Mouse (Mus musculus) CH12.LX (cell line): ENCODE measurements around the gene Akt3. TPM values are rescaled to one million over a fixed set of nuclear protein-coding genes. Genes with fewer than 3 reads are reported as not detected.

ENCODE experiments used
- DNase-seq: peaks from one replicate; pipeline ENCODE4 v3.0.0-alpha.2; 2013; ENCODE audit errors: extremely low read depth
- H3K27ac ChIP-seq: 2 replicates; pipeline ENCODE4 v1.5.1; 2012; ENCODE audit warnings: low read depth, mild to moderate bottlenecking, control low read depth, moderate library complexity; ENCODE audit not compliant: insufficient read depth
- H3K27me3 ChIP-seq: replicated peaks from 2 replicates; pipeline ENCODE3; 2012; ENCODE audit warnings: inconsistent platforms
- H3K36me3 ChIP-seq, 2 experiments: replicated peaks in 1 of 2; 2 replicates each; pipeline versions ENCODE3 to v1.6.1; 2012; ENCODE audit warnings: inconsistent platforms in 1 of 2, low read length in 1 of 2, mild to moderate bottlenecking in 1 of 2, mixed read lengths in 1 of 2, moderate library complexity in 1 of 2; ENCODE audit not compliant: control insufficient read depth in 1 of 2, insufficient read depth in 1 of 2
- H3K4me1 ChIP-seq, 2 experiments: 2 replicates each; pipeline ENCODE4 v1.6.1; 2012; ENCODE audit warnings: inconsistent platforms in 1 of 2, moderate library complexity in 1 of 2; ENCODE audit not compliant: insufficient read depth in 2 of 2, control insufficient read depth in 1 of 2
- H3K4me2 ChIP-seq: 2 replicates; pipeline ENCODE4 v1.6.1; 2012; ENCODE audit warnings: low read depth, mild to moderate bottlenecking, control low read depth; ENCODE audit not compliant: poor library complexity, insufficient read depth, severe bottlenecking
- H3K4me3 ChIP-seq, 3 experiments: fragments of 150-350 bp in 1 of 3; sonication (generic) in 1 of 3; replicated peaks in 1 of 3; 2 replicates each; pipeline versions ENCODE3 to v1.5.1; 2011 to 2012; ENCODE audit warnings: low read depth in 2 of 3, low read length in 2 of 3, mild to moderate bottlenecking in 2 of 3, moderate library complexity in 2 of 3, control low read depth in 1 of 3, improper control_type of control experiment in 1 of 3, inconsistent platforms in 1 of 3, mixed read lengths in 1 of 3; ENCODE audit not compliant: poor library complexity in 1 of 3
- H3K79me2 ChIP-seq: replicated peaks from 2 replicates; pipeline ENCODE4 v1.6.1; 2012; ENCODE audit warnings: mild to moderate bottlenecking, moderate library complexity; ENCODE audit not compliant: control insufficient read depth, poor library complexity, insufficient read depth, severe bottlenecking; ENCODE audit errors: extremely low read depth
- H3K9ac ChIP-seq: 2 replicates; pipeline ENCODE4 v1.6.1; 2012; ENCODE audit warnings: low read depth, mild to moderate bottlenecking, control low read depth, moderate library complexity; ENCODE audit not compliant: insufficient read depth
- H3K9me3 ChIP-seq: replicated peaks from 2 replicates; pipeline ENCODE3; 2012; ENCODE audit warnings: low read length, inconsistent platforms, mixed read lengths
- CTCF ChIP-seq, 2 experiments: IDR thresholded peaks in 1 of 2; conservative IDR thresholded peaks in 1 of 2; 2 replicates each; pipeline ENCODE4 v1.5.1; 2011 to 2012; ENCODE audit warnings: low read depth in 2 of 2, low read length in 2 of 2, improper control_type of control experiment in 1 of 2, inconsistent platforms in 1 of 2, mild to moderate bottlenecking in 1 of 2, moderate library complexity in 1 of 2
- E2F4 ChIP-seq: IDR thresholded peaks from 2 replicates; pipeline ENCODE4 v1.6.1; 2011; ENCODE audit warnings: low read depth, low read length, improper control_type of control experiment; ENCODE audit not compliant: insufficient replicate concordance
- JUND ChIP-seq: conservative IDR thresholded peaks from 2 replicates; pipeline ENCODE4 v1.6.1; 2011; ENCODE audit warnings: low read depth, low read length, improper control_type of control experiment
- KAT2A ChIP-seq: IDR thresholded peaks from 2 replicates; pipeline ENCODE4 v1.6.1; 2012; ENCODE audit warnings: low read length, improper control_type of control experiment, inconsistent platforms; ENCODE audit not compliant: insufficient replicate concordance
- MEF2A ChIP-seq: IDR thresholded peaks from 2 replicates; pipeline ENCODE4 v1.6.1; 2014; ENCODE audit warnings: low read depth, mild to moderate bottlenecking, inconsistent platforms, low read length, improper control_type of control experiment, borderline replicate concordance
- RAD21 ChIP-seq: IDR thresholded peaks from 2 replicates; pipeline ENCODE4 v1.6.1; 2011; ENCODE audit warnings: low read depth, mild to moderate bottlenecking, low read length, improper control_type of control experiment, moderate library complexity
- RCOR1 ChIP-seq: conservative IDR thresholded peaks from 2 replicates; pipeline ENCODE4 v1.6.1; 2012; ENCODE audit warnings: low read depth, mild to moderate bottlenecking, inconsistent platforms, low read length, improper control_type of control experiment
- SMC3 ChIP-seq: IDR thresholded peaks from 2 replicates; pipeline ENCODE4 v1.6.1; 2011; ENCODE audit warnings: low read depth, low read length, improper control_type of control experiment
- TCF12 ChIP-seq: IDR thresholded peaks from 2 replicates; pipeline ENCODE4 v1.6.1; 2014; ENCODE audit warnings: low read depth, mild to moderate bottlenecking, inconsistent platforms, low read length, improper control_type of control experiment
- ZNF384 ChIP-seq: IDR thresholded peaks from 2 replicates; pipeline ENCODE4 v1.6.1; 2012; ENCODE audit warnings: low read depth, low read length, improper control_type of control experiment, inconsistent platforms
- dilution Hi-C: fragments of 300-500 bp; cut with MboI; formaldehyde crosslinking; loops from 2 replicates; pipeline ENCODE4 v1.14.3; 2020; ENCODE audit warnings: low sequenced_read_pairs; ENCODE audit not compliant: extremely low pct_unique_long_range_greater_than_20kb, extremely low pct_ligation_motif_present
- in situ Hi-C: fragments of 300-500 bp; cut with MboI; formaldehyde crosslinking; loops from 3 replicates; pipeline ENCODE4 v1.14.3; 2019; ENCODE audit warnings: low sequenced_read_pairs, low pct_ligation_motif_present, low pct_unique_long_range_greater_than_20kb, mixed read lengths
- polyA plus RNA-seq: library from polyadenylated mRNA; unstranded; fragments of >175 nt; gene quantifications from 2 replicates; pipeline ENCODE4 v1.2.1, GENCODE M21; 2012; ENCODE audit warnings: low read depth; ENCODE audit not compliant: insufficient read length
- total RNA-seq, 2 experiments: library from RNA; depleted of rRNA; stranded (reverse); fragments of 300-350 nt in 1 of 2; fragments of >200 nt in 1 of 2; gene quantifications; 2 replicates each; pipeline ENCODE4 v1.2.3; 2012 to 2014

Gene Akt3
- total and polyA plus RNA-seq, 3 experiments: 0.34 to 1.3 (median 0.82) TPM

- no peaks in the 10 kb centered on the region for H3K9me3 ChIP-seq
- no peak for TF ChIP-seq RCOR1
- peak; percentile 54 for TF ChIP-seq RAD21
- no peak for TF ChIP-seq TCF12
- peak; percentile 43 for TF ChIP-seq SMC3
- peak in 1 of 2 experiments; percentile 53; a peak in 2 of 4 replicates for TF ChIP-seq CTCF (conservative IDR thresholded peaks at IDR 0.05 in 1 of 2, IDR thresholded peaks at IDR 0.05 in 1 of 2; ENCODE audit: low read depth in 2 of 2, low read length in 2 of 2)
- TF ChIP-seq, all 38 proteins: peak for 3
- Histone ChIP-seq H3K4me1 (peaks cover 18 to 79% of the 10 kb centered on the region in 2 experiments), H3K27ac (no peak overlapping the region), H3K36me3 (peaks cover 0 to 8% of the 10 kb centered on the region in 2 experiments), H3K27me3 (no peaks in the 10 kb centered on the region), H3K79me2 (no peaks in the 10 kb centered on the region), H3K9ac (no peak overlapping the region), H3K4me3 (no peak overlapping the region), H3K4me2 (no peak overlapping the region)
- in situ Hi-C loops (no loop called here), dilution Hi-C loops (no loop called here)
- DNase-seq: no peak
These were observed 259.0 kb downstream of the Akt3 start for GRCm38 (mm10) chr1:176999011-176999410.

- no peak overlapping the region for H3K4me3 ChIP-seq
- H3K27ac ChIP-seq: no peak overlapping the region
- no peaks in the 10 kb centered on the region for H3K9me3 ChIP-seq
- no peaks in the 10 kb centered on the region for H3K79me2 ChIP-seq
- DNase-seq: no peak
- in situ Hi-C loops (no loop called here), dilution Hi-C loops (no loop called here)
- H3K27me3 ChIP-seq: no peaks in the 10 kb centered on the region
- peaks cover 2 to 10% of the 10 kb centered on the region in 2 experiments for H3K36me3 ChIP-seq
- H3K9ac ChIP-seq: no peak overlapping the region
- peaks cover 23 to 87% of the 10 kb centered on the region in 2 experiments for H3K4me1 ChIP-seq
- H3K4me2 ChIP-seq: no peak overlapping the region
- TF ChIP-seq KAT2A (no peak), ZNF384 (0 out of 2 replicates have a peak, but pooled peaks have one; percentile 6)
These were observed 260.0 kb downstream of the Akt3 start for GRCm38 (mm10) chr1:176997711-176998689.

GRCm38 (mm10) chr1:176997254-176997653 lies 260.7 kb downstream of the Akt3 start:
- Histone ChIP-seq H3K27ac (no peak overlapping the region), H3K4me2 (peak overlapping the region; percentile 97), H3K9me3 (no peaks in the 10 kb centered on the region), H3K4me1 (peaks cover 23 to 83% of the 10 kb centered on the region in 2 experiments), H3K9ac (0 out of 2 replicates have a peak overlapping the region, but pooled peaks have one; percentile 31), H3K4me3 (no peak overlapping the region), H3K36me3 (peaks cover 2 to 10% of the 10 kb centered on the region in 2 experiments), H3K79me2 (no peaks in the 10 kb centered on the region), H3K27me3 (no peaks in the 10 kb centered on the region)
- no peak for TF ChIP-seq MEF2A
- TF ChIP-seq JUND: no peak
- TF ChIP-seq E2F4: no peak
- dilution Hi-C loops: no loop called here
- no peak for DNase-seq
- in situ Hi-C loops: no loop called here
